Mouse (Mus musculus) heart, embryonic 11.5 days (tissue): Measurements from ENCODE around the gene Eid2. TPM values are rescaled to one million over a fixed set of nuclear protein-coding genes. Genes with fewer than 3 reads are reported as not detected.

ENCODE experiments used
- ATAC-seq: fragments of 200-750 bp; cut with Nextera tagmentation; replicated peaks from 2 replicates; pipeline ENCODE4 v1.8.0; 2017; ENCODE audit warnings: moderate library complexity; ENCODE audit not compliant: insufficient number of reproducible peaks, low FRiP score, low TSS enrichment
- H3K27ac ChIP-seq: fragments of 300-500 bp; sonication (generic); 2 replicates; pipeline ENCODE4 v1.5.1; 2014; ENCODE audit warnings: mild to moderate bottlenecking, low read depth, low read length
- H3K27me3 ChIP-seq: fragments of 300-500 bp; sonication (generic); 2 replicates; pipeline ENCODE4 v1.6.1; 2014; ENCODE audit warnings: mild to moderate bottlenecking, low read length, mixed read lengths; ENCODE audit not compliant: control insufficient read depth, insufficient read depth
- H3K36me3 ChIP-seq: fragments of 300-500 bp; sonication (generic); 2 replicates; pipeline ENCODE4 v1.6.1; 2014; ENCODE audit warnings: mild to moderate bottlenecking, low read length, moderate library complexity, mixed read lengths; ENCODE audit not compliant: control insufficient read depth, insufficient read depth
- H3K4me1 ChIP-seq: fragments of 300-500 bp; sonication (generic); 2 replicates; pipeline ENCODE4 v1.6.1; 2014; ENCODE audit warnings: low read length; ENCODE audit not compliant: control insufficient read depth, insufficient read depth
- H3K4me2 ChIP-seq: fragments of 300-500 bp; sonication (generic); 2 replicates; pipeline ENCODE4 v1.6.1; 2014; ENCODE audit warnings: mild to moderate bottlenecking, moderate library complexity
- H3K4me3 ChIP-seq: fragments of 300-500 bp; sonication (generic); 2 replicates; pipeline ENCODE4 v1.5.1; 2014; ENCODE audit warnings: low read depth, low read length
- H3K9ac ChIP-seq: fragments of 300-500 bp; sonication (generic); 2 replicates; pipeline ENCODE4 v1.6.1; 2014; ENCODE audit warnings: mild to moderate bottlenecking, low read depth, low read length, moderate library complexity
- H3K9me3 ChIP-seq: fragments of 300-500 bp; sonication (generic); replicated peaks from 2 replicates; pipeline ENCODE4 v1.6.1; 2016; ENCODE audit warnings: low read length; ENCODE audit not compliant: control insufficient read depth
- WGBS: fragments of 180-500 bp; shearing (Covaris S2); extraction: QIAGEN DNeasy Blood & Tissue Kit; methylation state at CpG from one replicate; pipeline ENCODE4 v1.1.7; 2014; ENCODE audit not compliant: insufficient replicate concordance; 5-methylcytosine and 5-hydroxymethylcytosine counted together
- polyA plus RNA-seq: library from polyadenylated mRNA; unstranded; fragments of >200 nt; fragmentation: Nextera tagmentation; extraction: Ambion mirVana; gene quantifications from 2 replicates; pipeline ENCODE4 v1.2.1, GENCODE M21; 2014

Gene Eid2
- polyA plus RNA-seq, 1 experiment from 2014 or later: 5.4 TPM

DNA sequence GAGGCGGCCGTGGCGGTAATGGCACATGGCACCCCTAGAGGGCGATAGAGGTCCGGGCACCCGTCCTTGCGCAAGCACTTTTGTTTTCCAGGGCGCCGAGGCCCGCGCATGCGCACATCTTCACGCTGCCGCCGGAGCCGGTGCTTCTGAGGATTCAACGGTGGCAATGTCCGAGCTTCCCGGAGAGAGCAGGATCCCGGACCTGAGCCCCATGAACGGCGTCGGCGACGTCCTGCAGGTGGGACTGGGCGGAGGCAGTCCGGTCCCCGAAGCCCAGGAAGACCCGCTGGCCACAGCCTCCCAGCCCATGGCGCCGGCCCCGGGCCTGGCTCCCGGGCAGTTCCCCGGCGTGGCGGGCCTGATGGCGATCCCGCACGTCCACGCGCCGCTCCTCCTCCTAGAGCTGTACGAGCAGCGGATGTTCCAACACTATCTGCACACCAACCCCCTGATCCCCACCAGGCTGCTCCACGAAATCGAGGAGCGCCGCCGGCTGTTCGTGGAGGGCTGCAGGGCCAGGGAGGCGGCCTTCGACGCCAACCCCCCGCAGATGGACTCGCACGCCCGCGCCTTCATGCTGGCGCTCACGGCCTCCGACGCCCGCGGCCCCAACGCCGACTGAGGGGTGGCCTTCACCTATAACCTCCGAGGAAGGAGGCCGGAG is 10.1 kb downstream of the Eid2 start, which contains the start of gene Eid2b:
Gene Eid2b (plus strand): TSS at position 125 of the 664 bp plus-strand sequence.
- H3K27ac ChIP-seq: peak within 1 kb of the TSS; percentile 47; the same call in 1 of the 2 replicates

DNA sequence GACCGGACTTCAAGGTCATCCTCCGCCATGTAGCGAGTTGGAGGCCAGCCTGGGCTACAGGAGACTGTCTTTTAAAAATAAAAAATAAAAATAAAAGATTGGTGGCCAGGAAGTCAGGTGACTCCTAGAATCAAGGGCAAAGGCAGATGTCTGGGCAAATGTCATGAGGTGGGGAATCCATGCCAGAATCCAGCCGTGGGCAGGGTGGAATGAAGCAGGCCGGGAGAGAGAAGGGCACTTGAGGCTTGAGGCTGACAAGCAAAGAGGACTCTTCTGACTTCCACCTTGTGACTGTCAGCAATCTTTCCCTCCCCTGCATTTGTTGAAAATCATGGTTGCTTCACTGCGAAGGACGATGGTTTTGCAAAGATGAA is 10.6 kb downstream of the Eid2 start:
- 85% methylated on average over 7 of the region's 7 CpGs for WGBS
- no peak overlapping the region for H3K27ac ChIP-seq
- peak overlapping the region; percentile 93 for H3K4me2 ChIP-seq
- no peaks in the 10 kb centered on the region for H3K27me3 ChIP-seq
- no peaks in the 10 kb centered on the region for H3K9me3 ChIP-seq
- H3K4me3 ChIP-seq: peak overlapping the region; percentile 69
- H3K9ac ChIP-seq: peak overlapping the region; percentile 90
- ATAC-seq: no peak
- H3K4me1 ChIP-seq: no peaks in the 10 kb centered on the region
- no peaks in the 10 kb centered on the region for H3K36me3 ChIP-seq

More for the DNA sequence above, 10.1 kb downstream of the Eid2 start, which contains the start of gene Eid2b:
- peak within 1 kb of the TSS; percentile 69 for H3K4me3 ChIP-seq
- no peaks in the 10 kb centered on the region for H3K4me1 ChIP-seq
- ATAC-seq: peak; percentile 56
- 4% methylated on average over 68 of the region's 68 CpGs for WGBS
- peak within 1 kb of the TSS; percentile 90 for H3K9ac ChIP-seq
- H3K36me3 ChIP-seq: no peaks in the 10 kb centered on the region
- peak within 1 kb of the TSS; percentile 93 for H3K4me2 ChIP-seq
- no peaks in the 10 kb centered on the region for H3K9me3 ChIP-seq
- no peaks in the 10 kb centered on the region for H3K27me3 ChIP-seq

DNA sequence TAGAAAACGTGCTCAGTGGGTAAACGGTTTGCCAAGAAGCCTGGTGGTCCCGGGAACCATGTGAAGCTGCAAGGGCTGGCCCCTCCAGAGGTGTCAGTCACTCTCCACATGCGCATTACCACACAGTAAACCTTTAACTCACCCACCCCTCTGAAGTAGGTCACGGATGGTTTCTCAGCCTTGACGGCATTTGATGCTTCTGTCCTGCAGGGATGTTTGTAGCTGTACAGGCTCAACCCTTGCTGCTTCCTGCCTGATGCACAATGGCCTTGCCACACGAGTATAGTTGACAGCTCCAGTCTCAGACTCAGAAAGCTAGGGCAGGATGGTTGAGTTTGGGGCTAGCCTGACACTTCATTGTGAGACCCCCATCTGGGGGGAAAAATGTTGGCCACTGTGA is 12.9 kb downstream of the Eid2 start:
- Histone ChIP-seq H3K9me3 (no peaks in the 10 kb centered on the region), H3K27ac (no peak overlapping the region), H3K9ac (no peak overlapping the region), H3K27me3 (no peaks in the 10 kb centered on the region), H3K4me1 (no peaks in the 10 kb centered on the region), H3K4me2 (no peak overlapping the region), H3K4me3 (no peak overlapping the region), H3K36me3 (no peaks in the 10 kb centered on the region)
- WGBS: 71% methylated on average over 7 of the region's 7 CpGs
- ATAC-seq: no peak

DNA sequence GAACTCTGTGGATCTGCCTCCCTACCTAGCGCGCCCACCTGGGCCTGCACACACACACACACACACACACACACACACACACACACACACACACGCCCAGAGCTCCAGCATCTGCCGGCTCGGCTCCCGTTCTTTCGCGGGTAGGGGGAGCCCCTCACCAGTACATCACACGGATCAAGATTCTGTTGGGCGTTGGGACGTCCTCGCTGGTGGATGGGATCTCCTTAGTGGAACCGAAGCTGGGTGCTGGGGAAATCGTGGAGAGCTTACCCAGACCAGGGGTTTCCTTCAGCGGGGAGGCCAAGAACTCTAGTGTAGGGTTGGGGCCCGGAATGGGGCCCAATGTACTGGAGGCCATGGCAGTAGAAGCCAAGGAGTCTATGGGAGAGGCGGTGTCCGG is 22.5 kb downstream of the Eid2 start:
- H3K27ac ChIP-seq: no peak overlapping the region
- WGBS: 2% methylated on average over 18 of the region's 18 CpGs
- no peaks in the 10 kb centered on the region for H3K9me3 ChIP-seq
- ATAC-seq: no peak
- H3K4me1 ChIP-seq: peaks cover 7% of the 10 kb centered on the region
- peak overlapping the region; percentile 39 for H3K4me3 ChIP-seq
- peak overlapping the region; percentile 66 for H3K4me2 ChIP-seq
- no peaks in the 10 kb centered on the region for H3K36me3 ChIP-seq
- peaks cover 63% of the 10 kb centered on the region for H3K27me3 ChIP-seq
- H3K9ac ChIP-seq: 0 out of 2 replicates have a peak overlapping the region, but pooled peaks have one; percentile 39

DNA sequence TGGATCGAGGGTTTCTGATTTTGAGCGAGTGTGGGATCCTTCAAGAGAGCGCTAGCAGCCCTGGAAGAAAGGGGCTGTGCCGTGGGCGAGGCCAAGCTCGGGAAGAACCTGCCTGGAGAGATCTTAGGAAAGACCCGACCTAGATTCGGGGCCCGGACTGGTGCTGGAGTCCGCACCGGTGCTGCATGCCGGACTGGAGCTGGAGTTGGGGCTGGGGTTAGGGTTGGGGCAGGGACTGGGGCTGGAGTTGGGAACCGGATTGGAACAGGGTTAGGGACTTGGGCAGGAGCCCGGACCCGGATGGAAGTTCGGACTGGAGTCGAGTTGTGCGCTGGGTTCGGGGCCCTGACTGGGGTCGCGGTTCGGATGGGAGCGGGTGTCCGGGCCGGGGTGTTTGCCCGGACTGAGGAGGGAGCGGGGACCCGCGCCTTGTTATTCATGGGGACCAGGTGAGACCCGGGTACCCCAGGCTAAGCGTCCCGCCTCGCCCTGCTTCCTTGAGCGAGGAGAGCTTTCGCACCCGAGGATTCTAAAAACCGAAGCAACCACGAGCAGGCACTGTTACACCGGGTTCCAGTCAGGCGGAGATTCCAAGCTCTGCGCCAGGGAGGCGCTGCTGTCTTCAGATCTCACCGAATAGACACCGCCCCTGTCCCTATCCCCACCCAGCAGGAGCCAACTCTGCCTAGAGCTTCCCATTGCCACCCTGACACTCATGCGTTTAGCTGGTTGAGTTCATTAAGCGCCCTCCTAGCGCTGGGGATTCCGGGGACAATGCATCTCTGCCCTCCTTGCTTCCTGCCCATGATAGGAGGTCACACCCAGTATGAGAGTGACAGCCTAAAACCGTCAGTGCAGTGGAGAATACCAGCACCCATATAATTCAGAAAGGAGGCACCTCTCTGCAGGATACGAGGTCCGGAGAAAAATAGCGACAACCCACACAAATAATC is 23.2 kb downstream of the Eid2 start, which contains the start of gene Selenov:
Gene Selenov (minus strand): TSS at position 549 of the 953 bp plus-strand sequence.
- peaks cover 7% of the 10 kb centered on the region for H3K4me1 ChIP-seq
- 0 out of 2 replicates have a peak, but pooled peaks have one; percentile 41 for ATAC-seq
- H3K27me3 ChIP-seq: peaks cover 67% of the 10 kb centered on the region
- H3K9ac ChIP-seq: peak within 1 kb of the TSS; percentile 39; the same call in 1 of the 2 replicates
- H3K4me3 ChIP-seq: peak within 1 kb of the TSS; percentile 39
- no peaks in the 10 kb centered on the region for H3K9me3 ChIP-seq
- H3K36me3 ChIP-seq: no peaks in the 10 kb centered on the region
- peak within 1 kb of the TSS; percentile 66 for H3K4me2 ChIP-seq
- under 1% methylated on average over 51 of the region's 52 CpGs for WGBS
- no peak within 1 kb of the TSS for H3K27ac ChIP-seq

DNA sequence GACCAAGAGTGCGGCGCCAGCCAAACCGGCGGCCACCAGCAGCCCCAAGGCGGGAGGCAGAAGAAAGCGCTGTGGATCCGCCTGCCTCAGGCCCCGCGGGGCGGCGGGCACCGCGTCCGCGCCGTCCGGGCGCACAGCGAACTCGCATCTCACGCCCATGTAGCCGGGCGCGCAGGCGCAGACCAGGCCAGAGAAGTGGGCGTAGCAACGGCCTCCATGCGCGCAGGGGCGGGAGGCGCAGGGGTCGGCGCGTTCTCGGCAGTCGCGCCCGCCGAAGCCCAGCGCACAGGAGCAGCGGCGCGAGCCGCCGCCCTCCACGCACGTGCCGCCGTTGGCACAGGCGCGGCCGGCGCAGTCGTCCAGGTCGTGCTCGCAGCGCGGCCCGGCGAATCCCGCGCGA is 26.8 kb downstream of the Eid2 start:
- peak overlapping the region; percentile 79 for H3K4me2 ChIP-seq
- no peaks in the 10 kb centered on the region for H3K9me3 ChIP-seq
- H3K27me3 ChIP-seq: peaks cover 78% of the 10 kb centered on the region
- WGBS: 8% methylated on average over 59 of the region's 63 CpGs
- no peak overlapping the region for H3K27ac ChIP-seq
- no peaks in the 10 kb centered on the region for H3K36me3 ChIP-seq
- peak overlapping the region; percentile 53 for H3K4me3 ChIP-seq
- peak; percentile 46; the same call in 1 of the 2 replicates for ATAC-seq
- H3K9ac ChIP-seq: peak overlapping the region; percentile 56; the same call in 1 of the 2 replicates
- H3K4me1 ChIP-seq: peaks cover 7% of the 10 kb centered on the region

DNA sequence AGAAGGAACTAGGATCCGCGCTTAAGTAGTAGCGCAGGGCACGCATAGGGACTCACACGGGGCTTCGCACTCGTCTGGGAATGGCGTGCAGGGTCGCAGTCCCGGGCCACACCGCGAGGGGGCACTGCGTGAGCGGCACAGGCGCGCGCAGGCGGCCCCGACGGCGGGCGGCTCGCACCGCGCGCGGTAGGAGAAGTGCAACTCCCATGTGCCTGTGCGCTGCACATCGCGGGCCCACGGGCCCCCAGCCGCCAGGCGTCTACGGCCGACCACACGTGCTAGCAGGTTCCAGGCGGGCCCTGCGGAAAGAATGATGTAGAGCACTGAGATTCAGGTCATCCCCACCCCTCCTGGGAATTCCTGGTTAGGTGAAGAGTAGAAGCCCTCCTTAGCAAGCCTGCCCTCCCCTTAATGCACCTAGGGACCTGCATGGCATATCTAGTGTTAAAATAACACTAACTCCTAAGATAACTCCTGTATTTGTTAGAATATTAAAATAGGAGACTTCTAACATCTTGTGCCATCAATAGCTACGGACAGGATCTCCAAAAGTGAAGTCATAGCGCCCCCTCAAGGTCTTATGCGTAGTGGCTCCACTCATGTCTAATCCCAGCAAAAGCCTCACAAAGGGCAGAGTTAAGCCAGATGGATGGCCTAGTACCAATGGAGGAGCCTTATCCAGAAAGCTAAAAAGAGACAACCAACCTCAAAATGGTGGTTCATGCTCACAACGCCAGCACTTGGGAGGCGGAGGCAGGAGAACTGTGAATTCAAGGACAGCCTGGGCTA is 31.4 kb downstream of the Eid2 start:
- no peaks in the 10 kb centered on the region for H3K36me3 ChIP-seq
- no peaks in the 10 kb centered on the region for H3K4me1 ChIP-seq
- no peak for ATAC-seq
- no peaks in the 10 kb centered on the region for H3K9me3 ChIP-seq
- H3K27ac ChIP-seq: no peak overlapping the region
- no peak overlapping the region for H3K4me3 ChIP-seq
- peaks cover 67% of the 10 kb centered on the region for H3K27me3 ChIP-seq
- no peak overlapping the region for H3K9ac ChIP-seq
- H3K4me2 ChIP-seq: 0 out of 2 replicates have a peak overlapping the region, but pooled peaks have one; percentile 18
- 29% methylated on average over 43 of the region's 43 CpGs for WGBS
